Mouse (Mus musculus): ENCODE measurements around the gene Tcf21. TPM values are rescaled to one million over a fixed set of nuclear protein-coding genes. Genes with fewer than 3 reads are reported as not detected.

The Tcf21 gene
- polyA plus RNA-seq, 1 experiment from 2014 or later, result 1.9 TPM

DNA sequence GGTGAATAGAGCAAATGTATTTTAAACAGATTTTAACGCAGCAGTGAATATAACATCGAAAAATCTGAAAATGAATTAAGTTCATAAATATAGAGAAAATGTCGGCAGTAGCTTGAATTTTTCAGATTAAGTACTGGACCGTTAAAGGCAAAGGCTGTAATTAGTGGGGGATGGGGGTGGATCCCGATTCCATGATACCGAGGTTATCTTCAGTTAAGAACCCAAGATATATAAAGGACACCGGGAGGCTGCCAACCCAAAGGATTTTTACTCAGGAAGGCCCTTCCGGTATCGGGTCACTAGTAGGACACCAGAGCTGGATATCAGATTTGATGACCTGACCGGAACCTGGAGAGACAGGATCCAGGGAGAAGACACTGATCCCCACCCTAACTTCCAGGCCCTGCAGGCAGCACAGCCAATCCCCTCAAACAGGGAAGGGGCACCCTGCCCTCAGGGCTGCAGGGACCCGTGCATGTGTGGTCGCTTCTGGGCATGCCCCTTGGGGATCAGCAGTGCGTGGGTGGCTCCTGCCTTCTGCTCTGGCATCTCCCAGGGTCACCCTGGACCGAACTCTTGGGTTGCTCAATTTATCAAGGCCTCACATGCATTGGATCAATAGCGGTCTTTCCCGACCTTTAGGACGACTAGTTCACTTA, 22.9 kb upstream of the Tcf21 start:
- H3K27ac ChIP-seq (ENCODE audit: low read depth, low read length), result no peak overlapping the region
- H3K4me3 ChIP-seq (ENCODE audit: low read length), result no peak overlapping the region
- H3K27me3 ChIP-seq (replicated peaks; ENCODE audit: control insufficient read depth, insufficient read depth, low read length), result peaks cover 38% of the 10 kb centered on the region
- H3K36me3 ChIP-seq (ENCODE audit: control insufficient read depth, insufficient read depth, low read length), result no peaks in the 10 kb centered on the region
- 4% methylated on average over 17 of the region's 17 CpGs for WGBS
- no peaks in the 10 kb centered on the region; the same call in 1 of the 2 replicates for H3K4me1 ChIP-seq (ENCODE audit: control insufficient read depth, insufficient read depth, low read depth, low read length)
- H3K4me2 ChIP-seq (ENCODE audit: low read length), result no peak overlapping the region
- H3K9me3 ChIP-seq (ENCODE audit: control insufficient read depth, low read length), result no peaks in the 10 kb centered on the region
- ATAC-seq, result no peak
- H3K9ac ChIP-seq (ENCODE audit: low read depth, low read length), result no peak overlapping the region

DNA sequence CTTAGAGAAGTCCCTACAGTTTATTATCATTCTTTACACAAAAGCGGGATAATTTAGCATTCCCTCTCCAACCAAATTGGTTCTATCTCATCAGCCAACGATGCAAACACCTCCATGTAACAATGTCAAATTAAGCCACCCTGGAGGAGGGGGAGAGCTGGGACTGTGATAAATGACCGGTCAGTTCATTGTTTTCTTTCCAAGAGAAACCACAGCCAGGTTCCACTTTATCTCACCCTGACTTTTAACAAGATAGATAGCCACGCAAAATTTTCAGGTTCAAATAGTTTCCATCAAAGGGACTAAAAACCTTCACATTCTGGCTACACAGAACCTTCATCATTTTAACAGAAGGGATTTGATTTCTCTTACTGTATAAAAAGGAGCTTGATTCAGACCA, 22.1 kb upstream of the Tcf21 start:
- Histone ChIP-seq H3K4me1 (ENCODE audit: control insufficient read depth, insufficient read depth, low read depth, low read length) (no peaks in the 10 kb centered on the region; the same call in 1 of the 2 replicates), H3K27ac (ENCODE audit: low read depth, low read length) (no peak overlapping the region), H3K9me3 (ENCODE audit: control insufficient read depth, low read length) (no peaks in the 10 kb centered on the region), H3K27me3 (replicated peaks; ENCODE audit: control insufficient read depth, insufficient read depth, low read length) (peaks cover 39% of the 10 kb centered on the region), H3K36me3 (ENCODE audit: control insufficient read depth, insufficient read depth, low read length) (no peaks in the 10 kb centered on the region), H3K9ac (ENCODE audit: low read depth, low read length) (no peak overlapping the region), H3K4me2 (ENCODE audit: low read length) (no peak overlapping the region), H3K4me3 (ENCODE audit: low read length) (no peak overlapping the region)
- 2% methylated on average over 4 of the region's 4 CpGs for WGBS
- ATAC-seq, result no peak

DNA sequence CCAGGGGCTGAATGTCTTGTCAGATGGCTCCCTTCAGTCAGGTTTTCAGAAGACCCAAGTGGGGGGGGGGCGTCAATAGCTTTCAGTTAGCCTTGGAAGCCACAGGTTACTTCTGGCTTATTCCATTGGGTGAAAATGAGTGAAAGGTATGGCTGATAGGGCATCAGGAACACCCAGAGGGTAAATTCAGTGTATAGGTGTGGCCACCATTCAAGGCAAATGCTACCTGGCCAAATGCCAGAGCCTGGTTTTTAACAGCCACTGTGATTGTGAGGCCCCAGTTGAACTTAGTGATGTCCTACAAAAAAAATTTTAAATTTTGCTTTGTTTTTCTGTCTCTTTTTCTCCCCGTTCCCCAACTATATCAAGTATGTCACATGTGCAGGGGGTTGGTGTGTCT, 6.3 kb upstream of the Tcf21 start:
- Histone ChIP-seq H3K36me3 (ENCODE audit: control insufficient read depth, insufficient read depth, low read length) (no peaks in the 10 kb centered on the region), H3K9ac (ENCODE audit: low read depth, low read length) (no peak overlapping the region), H3K9me3 (ENCODE audit: control insufficient read depth, low read length) (no peaks in the 10 kb centered on the region), H3K4me3 (ENCODE audit: low read length) (no peak overlapping the region), H3K27me3 (replicated peaks; ENCODE audit: control insufficient read depth, insufficient read depth, low read length) (peaks cover 28% of the 10 kb centered on the region), H3K27ac (ENCODE audit: low read depth, low read length) (no peak overlapping the region), H3K4me2 (ENCODE audit: low read length) (no peak overlapping the region), H3K4me1 (ENCODE audit: control insufficient read depth, insufficient read depth, low read depth, low read length) (no peaks in the 10 kb centered on the region)
- no peak for ATAC-seq
- 95% methylated on average over 2 of the region's 2 CpGs for WGBS

DNA sequence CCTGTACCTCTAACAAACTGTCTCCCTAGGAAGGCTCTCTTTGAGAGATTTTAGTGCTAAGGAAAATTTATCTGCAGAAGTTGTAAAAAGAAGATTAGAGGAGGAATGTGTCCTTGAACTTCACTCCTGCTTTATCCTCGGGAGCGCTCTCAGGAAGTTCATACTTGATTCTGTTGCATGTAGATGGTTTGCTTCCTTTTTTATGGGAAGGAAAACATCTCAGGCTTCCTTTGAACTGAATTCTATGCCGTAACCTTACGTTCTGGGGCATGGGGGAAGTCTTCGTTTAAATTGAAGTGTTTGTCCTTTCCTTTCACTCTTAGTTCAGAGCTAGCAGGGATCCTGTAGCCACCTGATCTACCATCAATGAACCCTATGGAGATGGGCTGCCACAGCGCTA, 2.9 kb upstream of the Tcf21 start:
- Histone ChIP-seq H3K36me3 (ENCODE audit: control insufficient read depth, insufficient read depth, low read length) (no peaks in the 10 kb centered on the region), H3K27me3 (replicated peaks; ENCODE audit: control insufficient read depth, insufficient read depth, low read length) (peaks cover 45% of the 10 kb centered on the region), H3K9me3 (ENCODE audit: control insufficient read depth, low read length) (no peaks in the 10 kb centered on the region; the same call in 1 of the 2 replicates), H3K4me1 (ENCODE audit: control insufficient read depth, insufficient read depth, low read depth, low read length) (no peaks in the 10 kb centered on the region), H3K4me2 (ENCODE audit: low read length) (no peak overlapping the region), H3K4me3 (ENCODE audit: low read length) (no peak overlapping the region), H3K9ac (ENCODE audit: low read depth, low read length) (no peak overlapping the region), H3K27ac (ENCODE audit: low read depth, low read length) (no peak overlapping the region)
- 15% methylated on average over 6 of the region's 6 CpGs for WGBS
- no peak for ATAC-seq

DNA sequence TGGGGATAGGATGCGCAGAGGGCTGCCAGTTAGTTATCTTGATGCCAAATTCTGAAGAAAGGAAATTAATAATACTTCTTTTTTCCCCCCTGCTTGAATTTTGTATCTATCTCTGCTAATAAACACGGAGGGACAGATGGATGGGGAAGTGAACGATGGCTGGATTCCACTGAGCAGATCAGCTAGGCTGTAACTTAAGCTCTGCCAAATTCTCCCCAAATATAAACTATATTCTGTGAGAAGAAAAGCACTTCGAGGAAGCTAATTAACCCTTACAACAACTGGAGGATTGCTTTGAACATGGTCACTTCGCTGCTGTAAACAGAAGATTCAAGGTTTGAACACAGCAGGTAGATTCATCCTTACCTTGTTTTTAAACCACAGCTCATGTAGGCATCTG, 2.5 kb upstream of the Tcf21 start:
- H3K4me3 ChIP-seq (ENCODE audit: low read length), result no peak overlapping the region
- ATAC-seq, result no peak
- H3K36me3 ChIP-seq (ENCODE audit: control insufficient read depth, insufficient read depth, low read length), result no peaks in the 10 kb centered on the region
- H3K9ac ChIP-seq (ENCODE audit: low read depth, low read length), result no peak overlapping the region
- WGBS, result 14% methylated on average over 5 of the region's 5 CpGs
- peaks cover 49% of the 10 kb centered on the region for H3K27me3 ChIP-seq (replicated peaks; ENCODE audit: control insufficient read depth, insufficient read depth, low read length)
- no peaks in the 10 kb centered on the region for H3K4me1 ChIP-seq (ENCODE audit: control insufficient read depth, insufficient read depth, low read depth, low read length)
- no peak overlapping the region for H3K27ac ChIP-seq (ENCODE audit: low read depth, low read length)
- H3K9me3 ChIP-seq (ENCODE audit: control insufficient read depth, low read length), result no peaks in the 10 kb centered on the region; the same call in 1 of the 2 replicates
- H3K4me2 ChIP-seq (ENCODE audit: low read length), result no peak overlapping the region

DNA sequence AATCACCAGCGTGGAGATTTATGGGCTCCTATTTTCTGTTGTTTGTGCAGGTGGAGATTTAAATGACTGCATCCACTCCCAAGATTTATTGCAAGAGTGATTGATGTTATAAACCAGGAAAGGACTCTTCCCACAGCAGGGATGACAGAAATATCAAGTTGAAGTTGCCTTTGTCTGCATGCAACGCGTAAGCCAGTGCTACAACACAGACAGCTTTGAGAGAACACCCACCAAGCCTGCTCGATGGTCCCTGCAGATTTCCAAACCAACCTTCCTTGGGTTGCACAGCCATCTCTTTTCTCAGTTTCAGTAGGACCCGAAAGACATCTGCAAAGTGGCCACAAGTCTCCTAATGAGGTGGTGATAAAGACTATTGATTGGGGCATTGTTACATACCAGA, 1.7 kb upstream of the Tcf21 start:
- Histone ChIP-seq H3K27me3 (replicated peaks; ENCODE audit: control insufficient read depth, insufficient read depth, low read length) (peaks cover 51% of the 10 kb centered on the region), H3K9me3 (ENCODE audit: control insufficient read depth, low read length) (no peaks in the 10 kb centered on the region; the same call in 1 of the 2 replicates), H3K9ac (ENCODE audit: low read depth, low read length) (no peak overlapping the region), H3K4me3 (ENCODE audit: low read length) (no peak overlapping the region), H3K4me1 (ENCODE audit: control insufficient read depth, insufficient read depth, low read depth, low read length) (no peaks in the 10 kb centered on the region), H3K4me2 (ENCODE audit: low read length) (no peak overlapping the region), H3K36me3 (ENCODE audit: control insufficient read depth, insufficient read depth, low read length) (no peaks in the 10 kb centered on the region), H3K27ac (ENCODE audit: low read depth, low read length) (no peak overlapping the region)
- no peak for ATAC-seq
- WGBS, result 4% methylated on average over 5 of the region's 5 CpGs

DNA sequence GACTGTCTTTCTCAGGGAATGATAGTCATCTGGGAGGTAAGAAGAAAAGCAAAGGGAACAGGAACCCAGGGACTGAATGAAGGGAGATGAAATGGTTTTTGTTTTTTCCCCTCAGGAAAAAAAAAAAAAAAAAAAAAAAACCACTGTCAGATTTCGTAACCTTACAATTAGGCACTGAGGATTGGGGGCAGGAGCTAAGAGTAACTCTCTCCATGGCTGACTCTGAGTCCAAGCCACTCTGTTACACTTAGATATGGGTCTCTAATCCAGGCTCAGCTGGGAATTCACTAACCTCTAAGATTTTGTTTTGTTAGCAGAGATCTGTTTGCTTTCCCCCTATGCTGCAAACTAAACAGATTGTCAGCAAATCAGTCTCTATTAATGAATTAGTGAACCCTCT, 1.3 kb upstream of the Tcf21 start:
- H3K4me2 ChIP-seq (ENCODE audit: low read length), result no peak overlapping the region
- H3K36me3 ChIP-seq (ENCODE audit: control insufficient read depth, insufficient read depth, low read length), result no peaks in the 10 kb centered on the region
- H3K4me3 ChIP-seq (ENCODE audit: low read length), result no peak overlapping the region
- no peaks in the 10 kb centered on the region for H3K4me1 ChIP-seq (ENCODE audit: control insufficient read depth, insufficient read depth, low read depth, low read length)
- no peaks in the 10 kb centered on the region; the same call in 1 of the 2 replicates for H3K9me3 ChIP-seq (ENCODE audit: control insufficient read depth, low read length)
- no peak for ATAC-seq
- no peak overlapping the region for H3K9ac ChIP-seq (ENCODE audit: low read depth, low read length)
- H3K27ac ChIP-seq (ENCODE audit: low read depth, low read length), result no peak overlapping the region
- WGBS, result 0% methylated on average over 1 of the region's 1 CpGs
- peaks cover 54% of the 10 kb centered on the region for H3K27me3 ChIP-seq (replicated peaks; ENCODE audit: control insufficient read depth, insufficient read depth, low read length)

DNA sequence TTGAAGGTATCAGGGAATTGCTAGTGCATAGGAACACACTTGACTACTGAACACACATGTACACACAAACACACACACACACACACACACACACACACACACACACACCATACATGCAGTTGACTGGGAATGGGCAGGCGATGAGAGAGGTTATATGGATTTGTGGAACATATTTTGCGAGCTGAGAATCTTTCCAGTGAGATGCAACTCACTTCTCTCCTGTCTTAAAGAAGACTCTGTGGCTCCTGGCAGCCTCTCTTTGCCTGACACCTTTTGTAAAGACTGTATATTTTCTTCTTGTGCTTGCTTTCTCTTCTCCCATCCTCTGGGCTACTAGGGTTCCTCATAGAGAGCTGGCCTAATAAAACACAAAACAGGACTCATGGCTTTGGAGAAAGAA, 867 bp upstream of the Tcf21 start:
- Histone ChIP-seq H3K9me3 (ENCODE audit: control insufficient read depth, low read length) (no peaks in the 10 kb centered on the region; the same call in 1 of the 2 replicates), H3K9ac (ENCODE audit: low read depth, low read length) (no peak overlapping the region), H3K4me2 (ENCODE audit: low read length) (no peak overlapping the region), H3K27me3 (replicated peaks; ENCODE audit: control insufficient read depth, insufficient read depth, low read length) (peaks cover 56% of the 10 kb centered on the region), H3K27ac (ENCODE audit: low read depth, low read length) (no peak overlapping the region), H3K36me3 (ENCODE audit: control insufficient read depth, insufficient read depth, low read length) (no peaks in the 10 kb centered on the region), H3K4me1 (ENCODE audit: control insufficient read depth, insufficient read depth, low read depth, low read length) (no peaks in the 10 kb centered on the region), H3K4me3 (ENCODE audit: low read length) (no peak overlapping the region)
- 16% methylated on average over 2 of the region's 2 CpGs for WGBS
- ATAC-seq, result no peak

DNA sequence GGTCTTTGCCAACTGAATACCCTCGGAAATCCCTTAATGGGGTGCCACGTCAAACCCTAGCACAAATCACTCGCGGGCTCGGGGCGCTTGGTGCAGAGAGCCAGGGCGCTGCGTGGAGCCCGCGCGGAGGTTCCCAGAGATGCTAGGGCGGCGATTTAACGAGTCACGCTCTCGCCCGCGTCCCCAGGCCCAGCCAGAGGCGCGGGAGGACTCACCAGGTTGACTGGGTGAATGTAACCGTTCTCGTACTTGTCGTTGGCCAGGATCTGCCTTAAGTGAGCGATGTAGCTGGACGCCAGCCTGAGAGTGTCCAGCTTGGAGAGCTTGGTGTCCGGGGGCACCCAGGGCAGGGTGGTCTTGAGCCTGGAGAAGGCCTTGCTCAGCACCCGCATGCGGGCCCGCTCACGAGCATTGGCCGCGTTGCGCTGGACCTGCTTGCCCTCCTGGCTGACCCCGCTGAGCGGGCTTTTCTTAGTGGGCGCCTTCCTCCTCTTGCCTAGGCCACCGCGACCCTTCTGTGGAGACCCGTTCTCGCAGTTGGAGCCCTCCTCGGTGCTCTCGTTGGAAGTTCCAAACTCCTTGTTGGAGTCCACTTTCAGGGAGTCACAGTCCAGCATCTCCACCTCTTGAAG, 619 bp downstream of the Tcf21 start:
- Histone ChIP-seq H3K27ac (ENCODE audit: low read depth, low read length) (no peak overlapping the region), H3K9ac (ENCODE audit: low read depth, low read length) (no peak overlapping the region), H3K27me3 (replicated peaks; ENCODE audit: control insufficient read depth, insufficient read depth, low read length) (peaks cover 62% of the 10 kb centered on the region), H3K9me3 (ENCODE audit: control insufficient read depth, low read length) (no peaks in the 10 kb centered on the region; the same call in 1 of the 2 replicates), H3K4me1 (ENCODE audit: control insufficient read depth, insufficient read depth, low read depth, low read length) (no peaks in the 10 kb centered on the region), H3K36me3 (ENCODE audit: control insufficient read depth, insufficient read depth, low read length) (no peaks in the 10 kb centered on the region), H3K4me3 (ENCODE audit: low read length) (no peak overlapping the region), H3K4me2 (ENCODE audit: low read length) (no peak overlapping the region)
- no peak for ATAC-seq
- WGBS, result 0% methylated on average over 40 of the region's 42 CpGs

All from hindbrain, embryonic 16.5 days (tissue).